Mouse (Mus musculus): ENCODE results near the gene Cyfip2. TPM values are rescaled to one million over a fixed set of nuclear protein-coding genes. Genes with fewer than 3 reads are reported as not detected.
A peak's percentile ranks its signal among the peaks of the same experiment; 100 is the strongest.

The Cyfip2 gene
- polyA plus RNA-seq, 1 experiment from 2014 or later, result 6.1 TPM

GRCm38 (mm10) chr11:46217686-46218085 lies 95.0 kb downstream of the Cyfip2 start:
- no peaks in the 10 kb centered on the region for H3K36me3 ChIP-seq (replicated peaks; ENCODE audit: insufficient read depth, low read length)
- H3K4me2 ChIP-seq (ENCODE audit: low read depth, low read length), result no peak overlapping the region
- TF ChIP-seq EP300 (IDR thresholded peaks at IDR 0.05; ENCODE audit: low read depth), result no peak
- no peak for TF ChIP-seq CTCF (IDR thresholded peaks at IDR 0.05; ENCODE audit: low read depth)
- WGBS (ENCODE audit: insufficient replicate concordance), result 88% methylated on average over 9 of the region's 9 CpGs
- H3K27ac ChIP-seq (ENCODE audit: low read depth), result no peak overlapping the region
- DNase-seq, result no peak
- no peak overlapping the region for H3K4me3 ChIP-seq (ENCODE audit: low read depth, low read length)
- peaks cover 3% of the 10 kb centered on the region; the same call in 1 of the 2 replicates for H3K4me1 ChIP-seq (ENCODE audit: insufficient read depth)
- ATAC-seq, result no peak
- no peaks in the 10 kb centered on the region for H3K9me3 ChIP-seq (ENCODE audit: low read length)
- H3K27me3 ChIP-seq (ENCODE audit: insufficient read depth, low read length), result no peaks in the 10 kb centered on the region
- no peak overlapping the region for H3K9ac ChIP-seq (replicated peaks)

- 72% methylated on average over 7 of the region's 7 CpGs for WGBS (ENCODE audit: insufficient replicate concordance)
Measured at GRCm38 (mm10) chr11:46216669-46217068, 96.0 kb downstream of the Cyfip2 start.

GRCm38 (mm10) chr11:46215354-46215753 lies 97.3 kb downstream of the Cyfip2 start:
- Histone ChIP-seq H3K36me3 (replicated peaks; ENCODE audit: insufficient read depth, low read length) (0 out of 2 replicates have a peak, but pooled peaks cover 2% of the 10 kb centered on the region), H3K4me3 (ENCODE audit: low read depth, low read length) (no peak overlapping the region), H3K4me2 (ENCODE audit: low read depth, low read length) (no peak overlapping the region), H3K9ac (replicated peaks) (no peak overlapping the region), H3K27ac (ENCODE audit: low read depth) (no peak overlapping the region), H3K27me3 (ENCODE audit: insufficient read depth, low read length) (no peaks in the 10 kb centered on the region), H3K9me3 (ENCODE audit: low read length) (no peaks in the 10 kb centered on the region), H3K4me1 (ENCODE audit: insufficient read depth) (peaks cover 3% of the 10 kb centered on the region; the same call in 1 of the 2 replicates)
- 23% methylated on average over 3 of the region's 3 CpGs for WGBS (ENCODE audit: insufficient replicate concordance)
- ATAC-seq (peak; percentile 70; the same call in 1 of the 2 replicates), DNase-seq (peak; percentile 64)
- TF ChIP-seq CTCF (IDR thresholded peaks at IDR 0.05; ENCODE audit: low read depth) (peak; percentile 98), EP300 (IDR thresholded peaks at IDR 0.05; ENCODE audit: low read depth) (no peak)

More at GRCm38 (mm10) chr11:46216669-46217068, 96.0 kb downstream of the Cyfip2 start:
- Histone ChIP-seq H3K4me1 (ENCODE audit: insufficient read depth) (peaks cover 3% of the 10 kb centered on the region; the same call in 1 of the 2 replicates), H3K4me2 (ENCODE audit: low read depth, low read length) (no peak overlapping the region), H3K9me3 (ENCODE audit: low read length) (no peaks in the 10 kb centered on the region), H3K27me3 (ENCODE audit: insufficient read depth, low read length) (no peaks in the 10 kb centered on the region), H3K36me3 (replicated peaks; ENCODE audit: insufficient read depth, low read length) (0 out of 2 replicates have a peak, but pooled peaks cover 2% of the 10 kb centered on the region), H3K27ac (ENCODE audit: low read depth) (no peak overlapping the region), H3K9ac (replicated peaks) (no peak overlapping the region), H3K4me3 (ENCODE audit: low read depth, low read length) (no peak overlapping the region)
- ATAC-seq (no peak), DNase-seq (peak; percentile 67)
- no peak for TF ChIP-seq EP300 (IDR thresholded peaks at IDR 0.05; ENCODE audit: low read depth)
- TF ChIP-seq CTCF (IDR thresholded peaks at IDR 0.05; ENCODE audit: low read depth), result peak; percentile 73

GRCm38 (mm10) chr11:46214368-46215230 lies 98.1 kb downstream of the Cyfip2 start:
- Histone ChIP-seq H3K9me3 (ENCODE audit: low read length) (no peaks in the 10 kb centered on the region), H3K27me3 (ENCODE audit: insufficient read depth, low read length) (no peaks in the 10 kb centered on the region), H3K9ac (replicated peaks) (no peak overlapping the region; the same call in 1 of the 2 replicates), H3K4me1 (ENCODE audit: insufficient read depth) (peaks cover 3% of the 10 kb centered on the region; the same call in 1 of the 2 replicates), H3K4me3 (ENCODE audit: low read depth, low read length) (no peak overlapping the region), H3K4me2 (ENCODE audit: low read depth, low read length) (no peak overlapping the region), H3K36me3 (replicated peaks; ENCODE audit: insufficient read depth, low read length) (0 out of 2 replicates have a peak, but pooled peaks cover 2% of the 10 kb centered on the region), H3K27ac (ENCODE audit: low read depth) (no peak overlapping the region)
- TF ChIP-seq CTCF (IDR thresholded peaks at IDR 0.05; ENCODE audit: low read depth), result no peak
- TF ChIP-seq EP300 (IDR thresholded peaks at IDR 0.05; ENCODE audit: low read depth), result no peak
- no peak for ATAC-seq
- 54% methylated on average over 14 of the region's 14 CpGs for WGBS (ENCODE audit: insufficient replicate concordance)
- no peak for DNase-seq

GRCm38 (mm10) chr11:46213844-46214243 lies 98.8 kb downstream of the Cyfip2 start:
- no peak for ATAC-seq
- Histone ChIP-seq H3K27ac (ENCODE audit: low read depth) (no peak overlapping the region), H3K4me1 (ENCODE audit: insufficient read depth) (peaks cover 3% of the 10 kb centered on the region; the same call in 1 of the 2 replicates)

GRCm38 (mm10) chr11:46211858-46212257 lies 100.8 kb downstream of the Cyfip2 start:
- Histone ChIP-seq H3K9ac (replicated peaks) (no peak overlapping the region), H3K4me1 (ENCODE audit: insufficient read depth) (peaks cover 3% of the 10 kb centered on the region; the same call in 1 of the 2 replicates), H3K9me3 (ENCODE audit: low read length) (no peaks in the 10 kb centered on the region), H3K4me3 (ENCODE audit: low read depth, low read length) (no peak overlapping the region), H3K36me3 (replicated peaks; ENCODE audit: insufficient read depth, low read length) (peaks cover 2% of the 10 kb centered on the region; the same call in 1 of the 2 replicates), H3K4me2 (ENCODE audit: low read depth, low read length) (no peak overlapping the region), H3K27ac (ENCODE audit: low read depth) (no peak overlapping the region), H3K27me3 (ENCODE audit: insufficient read depth, low read length) (no peaks in the 10 kb centered on the region)
- TF ChIP-seq EP300 (IDR thresholded peaks at IDR 0.05; ENCODE audit: low read depth) (no peak), CTCF (IDR thresholded peaks at IDR 0.05; ENCODE audit: low read depth) (no peak)
- WGBS (ENCODE audit: insufficient replicate concordance), result 40% methylated on average over 3 of the region's 3 CpGs
- ATAC-seq (no peak), DNase-seq (no peak)

More at GRCm38 (mm10) chr11:46213844-46214243, 98.8 kb downstream of the Cyfip2 start:
- no peaks in the 10 kb centered on the region for H3K9me3 ChIP-seq (ENCODE audit: low read length)
- no peak overlapping the region for H3K9ac ChIP-seq (replicated peaks)
- 74% methylated on average over 5 of the region's 5 CpGs for WGBS (ENCODE audit: insufficient replicate concordance)
- H3K4me3 ChIP-seq (ENCODE audit: low read depth, low read length), result no peak overlapping the region
- no peak overlapping the region for H3K4me2 ChIP-seq (ENCODE audit: low read depth, low read length)
- TF ChIP-seq CTCF (IDR thresholded peaks at IDR 0.05; ENCODE audit: low read depth) (no peak), EP300 (IDR thresholded peaks at IDR 0.05; ENCODE audit: low read depth) (no peak)
- H3K36me3 ChIP-seq (replicated peaks; ENCODE audit: insufficient read depth, low read length), result 0 out of 2 replicates have a peak, but pooled peaks cover 2% of the 10 kb centered on the region
- H3K27me3 ChIP-seq (ENCODE audit: insufficient read depth, low read length), result no peaks in the 10 kb centered on the region
- DNase-seq, result no peak

All from liver, postnatal 0 days (tissue).